Mouse (Mus musculus): ENCODE data around the gene Atp5f1.
"Not testable (repeated sequence)": the region's sequence is repeated elsewhere in the genome, so short reads cannot be mapped to it uniquely, and the experiment has no call there.

Gene Atp5f1

DNA sequence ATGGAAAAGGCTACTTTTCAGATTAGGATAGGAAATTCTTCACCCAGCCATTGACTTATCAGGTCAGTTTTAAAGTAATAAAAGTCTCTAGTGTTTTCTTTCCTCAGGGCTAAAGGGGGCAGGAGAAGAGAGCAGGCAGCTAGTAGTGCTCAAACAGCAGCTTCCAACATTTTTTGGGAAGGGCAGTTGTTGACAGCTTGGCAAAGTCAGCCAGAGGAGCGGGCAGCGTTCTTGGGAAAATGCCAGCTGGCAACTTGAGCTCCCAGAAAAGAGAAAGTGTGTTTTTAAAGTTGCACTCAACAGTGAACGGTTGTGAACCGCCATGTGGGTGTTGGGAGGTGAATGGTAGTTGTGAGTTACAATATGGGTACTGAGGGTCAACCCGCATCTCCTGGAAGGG, 24.9 kb downstream of the Atp5f1 start:
- in situ Hi-C loops (cut with MboI; ENCODE audit: low pct_unique_long_range_greater_than_20kb in 1 of 2, low sequenced_read_pairs in 2 of 2, unreplicated experiment in 1 of 2), result no loop called here

DNA sequence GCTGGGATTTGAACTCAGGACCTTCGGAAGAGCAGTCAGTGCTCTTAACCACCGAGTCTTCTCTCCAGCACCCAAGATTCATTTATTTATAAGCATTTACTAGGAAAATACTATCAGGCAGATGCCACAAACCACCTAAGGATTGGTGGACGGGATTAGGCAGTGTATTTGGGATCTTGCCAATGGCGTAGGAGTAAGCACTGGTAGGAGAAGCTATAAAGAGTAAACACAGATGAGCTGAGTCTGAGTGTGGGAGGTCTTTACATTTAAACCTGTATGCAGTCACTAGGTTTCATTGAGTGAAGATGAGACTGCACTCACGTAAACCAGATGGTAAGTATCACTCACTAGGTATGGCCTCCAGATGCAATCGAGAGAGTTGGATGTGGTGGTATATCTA, 26.0 kb downstream of the Atp5f1 start:
- in situ Hi-C loops (cut with MboI; ENCODE audit: low pct_unique_long_range_greater_than_20kb in 1 of 2, low sequenced_read_pairs in 2 of 2, unreplicated experiment in 1 of 2), result no loop called here

DNA sequence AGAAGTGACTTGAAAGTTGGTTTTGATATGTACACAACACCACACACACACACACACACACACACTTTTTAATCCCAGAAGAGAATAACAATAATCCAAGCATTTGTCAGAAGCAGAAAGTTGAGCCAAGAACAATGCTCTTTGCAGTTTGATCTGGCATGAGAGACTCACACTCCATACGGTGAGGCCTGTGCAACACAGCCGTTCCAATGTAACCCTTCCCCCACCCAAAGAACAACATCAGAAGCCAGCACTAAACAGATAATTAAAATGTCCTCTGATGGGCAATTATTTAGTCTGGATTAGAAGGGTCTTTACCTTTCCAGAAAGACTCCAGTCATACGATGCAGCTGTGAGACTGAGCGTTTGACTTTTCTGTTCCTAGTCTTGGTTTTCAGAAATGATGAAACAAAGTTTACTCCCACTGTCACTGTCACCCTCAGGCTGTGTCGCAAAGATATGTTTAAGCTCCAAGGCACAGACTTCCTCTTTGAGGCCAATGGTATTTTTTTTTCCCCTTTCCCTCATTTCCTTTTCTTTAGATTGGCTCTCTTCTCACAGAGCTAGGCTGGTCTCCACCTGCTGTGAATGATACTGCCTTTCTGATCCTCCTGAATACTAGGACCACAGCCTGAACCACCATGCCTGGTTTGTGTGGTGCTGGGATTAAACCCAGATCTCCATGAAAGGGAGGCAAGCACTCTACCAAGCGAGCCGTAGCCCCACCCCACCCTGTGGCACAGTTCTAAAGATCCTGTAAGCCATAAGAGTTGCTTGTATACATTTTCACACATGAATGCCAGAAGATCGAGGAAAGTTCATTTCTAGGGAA, 27.4 kb downstream of the Atp5f1 start, which contains the start of gene I830077J02Rik:
TSS of gene I830077J02Rik (minus strand) at position 425 of the 832 bp plus-strand sequence.
- in situ Hi-C loops (cut with MboI; ENCODE audit: low pct_unique_long_range_greater_than_20kb in 1 of 2, low sequenced_read_pairs in 2 of 2, unreplicated experiment in 1 of 2), result no loop called here

DNA sequence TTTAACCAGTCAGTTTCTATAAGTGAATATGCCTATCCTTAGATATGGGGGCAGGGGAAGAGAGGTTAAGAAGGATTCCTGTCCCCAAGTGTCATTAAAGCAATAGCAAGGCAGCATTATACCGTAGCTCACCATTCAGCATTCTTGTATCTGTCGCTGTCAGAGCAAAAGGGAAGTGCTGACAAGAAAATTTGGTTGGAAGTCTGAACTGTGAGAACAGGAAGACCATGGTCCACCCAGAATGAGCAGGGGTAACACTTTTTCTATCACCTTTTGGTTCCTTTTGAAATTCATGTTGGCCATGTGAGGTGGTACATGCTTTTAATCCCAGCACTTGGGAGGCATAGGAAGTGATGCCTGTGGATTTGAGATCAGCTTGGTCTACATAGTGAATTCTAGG, 28.8 kb downstream of the Atp5f1 start:
- in situ Hi-C loops (cut with MboI; ENCODE audit: low pct_unique_long_range_greater_than_20kb in 1 of 2, low sequenced_read_pairs in 2 of 2, unreplicated experiment in 1 of 2), result no loop called here

DNA sequence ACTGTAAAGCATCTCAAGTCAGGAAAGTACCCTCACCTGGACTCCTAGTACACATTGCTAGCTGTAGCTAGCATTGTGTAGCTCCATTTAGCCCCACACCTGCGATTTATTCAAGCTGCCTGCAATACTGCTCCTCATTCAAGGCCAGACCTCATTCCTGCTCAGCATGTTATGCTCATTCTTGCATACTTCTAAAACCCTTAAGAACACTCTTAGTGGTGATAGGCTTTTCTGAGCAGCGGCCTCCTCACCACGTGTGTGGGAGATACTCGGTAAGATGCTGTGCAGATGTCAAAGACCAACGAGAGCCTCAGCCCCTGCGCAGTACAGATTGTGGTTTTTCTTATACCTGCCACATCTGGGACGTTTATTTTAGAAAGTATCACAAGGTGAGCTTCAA, 30.1 kb downstream of the Atp5f1 start:
- in situ Hi-C loops (cut with MboI; ENCODE audit: low pct_unique_long_range_greater_than_20kb in 1 of 2, low sequenced_read_pairs in 2 of 2, unreplicated experiment in 1 of 2), result no loop called here

DNA sequence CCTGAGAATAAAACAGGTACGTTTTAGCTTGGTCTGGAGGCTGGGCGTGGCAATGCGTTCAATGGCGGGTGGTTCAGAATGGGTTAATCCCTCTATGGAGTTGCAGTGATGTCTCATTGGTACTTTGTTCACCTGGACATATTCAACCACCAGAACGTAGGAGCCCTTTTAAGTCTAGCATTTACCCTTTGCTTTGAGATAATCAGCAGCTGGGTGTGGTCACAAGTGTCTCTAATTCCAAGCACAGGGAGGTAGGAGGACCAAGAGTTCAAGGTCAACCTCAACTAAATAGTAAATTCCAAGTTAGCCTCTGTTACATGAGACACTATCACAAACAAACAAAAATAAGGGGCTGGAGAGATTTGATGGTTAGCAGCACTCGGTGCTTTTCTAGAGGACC, 31.1 kb downstream of the Atp5f1 start:
- in situ Hi-C loops (cut with MboI; ENCODE audit: low pct_unique_long_range_greater_than_20kb in 1 of 2, low sequenced_read_pairs in 2 of 2, unreplicated experiment in 1 of 2), result no loop called here

DNA sequence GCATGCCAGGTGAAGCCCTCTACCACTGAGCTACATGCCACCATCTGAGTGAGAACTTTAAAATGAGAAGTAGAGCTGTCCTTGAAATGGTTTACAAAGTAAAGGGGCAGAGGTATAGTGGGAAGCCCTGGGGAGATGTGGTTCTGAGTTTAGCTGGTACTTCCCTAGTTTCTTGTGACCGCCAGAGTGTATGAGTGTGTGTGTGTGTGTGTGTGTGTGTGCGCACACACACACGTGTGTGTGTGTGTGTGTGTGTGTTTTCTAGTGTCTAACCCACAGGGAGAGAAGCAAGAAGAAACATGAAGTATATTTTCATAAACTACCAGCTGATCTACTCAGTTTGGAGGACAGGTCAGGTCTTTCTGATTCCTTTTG, 31.7 kb downstream of the Atp5f1 start:
- in situ Hi-C loops (cut with MboI; ENCODE audit: low pct_unique_long_range_greater_than_20kb in 1 of 2, low sequenced_read_pairs in 2 of 2, unreplicated experiment in 1 of 2), result no loop called here

DNA sequence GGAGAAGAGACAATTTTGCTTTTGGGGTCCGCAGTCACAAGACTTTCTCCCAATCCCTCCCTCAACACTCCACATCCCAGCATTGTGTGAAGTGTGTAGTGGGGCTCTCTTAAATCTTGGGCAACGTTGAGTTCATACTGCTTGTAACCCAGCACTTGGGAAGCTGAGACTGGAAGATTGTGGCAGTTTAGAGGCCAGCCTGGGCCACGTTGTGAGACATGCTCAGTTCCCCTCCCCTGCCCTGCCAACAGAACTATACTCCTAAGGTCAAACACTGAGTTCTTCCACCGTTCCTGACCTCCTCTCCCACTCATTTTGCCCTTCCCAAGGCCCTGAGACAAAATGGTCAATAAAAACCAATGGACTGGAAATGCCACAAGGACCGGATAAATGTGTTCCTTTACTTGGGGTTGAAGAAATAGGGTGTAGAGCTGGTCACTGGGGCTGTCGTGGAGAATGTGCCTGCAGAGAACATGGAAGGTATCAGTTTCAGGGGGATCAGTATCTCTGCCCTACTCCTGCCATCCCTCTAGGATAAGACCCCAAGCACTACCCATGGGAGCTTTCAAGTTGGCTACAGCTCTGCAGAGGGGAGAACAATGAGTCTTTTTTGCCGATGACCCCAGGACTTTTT, 32.2 kb downstream of the Atp5f1 start:
- in situ Hi-C loops (cut with MboI; ENCODE audit: low pct_unique_long_range_greater_than_20kb in 1 of 2, low sequenced_read_pairs in 2 of 2, unreplicated experiment in 1 of 2), result no loop called here

DNA sequence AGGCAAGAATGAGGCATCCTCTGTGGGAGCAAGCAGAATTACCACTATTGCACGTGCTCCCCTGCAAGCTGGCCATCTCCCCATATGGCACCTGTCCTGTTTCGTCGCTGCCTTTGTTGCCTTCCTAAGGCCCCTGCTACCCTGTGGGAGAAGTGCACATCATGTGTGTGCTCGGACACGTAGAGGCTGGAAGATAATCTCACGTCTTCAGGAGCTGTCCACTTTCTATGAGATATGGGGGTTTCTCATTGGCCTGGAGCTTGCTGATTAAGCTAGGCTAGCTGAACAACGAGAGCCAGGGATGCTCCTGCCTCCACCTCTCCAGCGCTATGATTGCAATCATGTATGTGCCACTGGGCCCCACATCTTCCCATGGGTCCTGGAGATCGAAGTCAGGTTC, 35.3 kb downstream of the Atp5f1 start:
- in situ Hi-C loops (cut with MboI; ENCODE audit: low pct_unique_long_range_greater_than_20kb in 1 of 2, low sequenced_read_pairs in 2 of 2, unreplicated experiment in 1 of 2), result no loop called here

DNA sequence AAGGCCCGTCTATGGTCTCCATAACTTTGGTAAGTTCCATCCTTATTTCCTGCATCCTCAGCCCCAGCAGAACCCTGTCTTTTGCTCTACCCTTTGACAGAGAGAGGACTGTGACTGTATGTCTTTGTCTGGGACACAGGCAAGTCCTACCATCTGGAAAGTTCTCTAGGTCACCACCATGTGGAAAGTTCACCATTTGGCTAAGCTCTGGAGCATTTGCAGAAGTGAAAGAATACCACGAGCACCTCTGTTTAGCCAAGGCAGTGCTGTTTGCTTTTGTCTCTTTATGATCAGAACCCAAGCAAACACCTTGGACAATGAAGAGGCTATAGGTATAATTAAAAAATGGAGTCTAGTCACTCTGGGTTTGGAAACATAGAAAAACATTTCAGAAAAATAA, 37.9 kb downstream of the Atp5f1 start:
- in situ Hi-C loops (cut with MboI; ENCODE audit: low pct_unique_long_range_greater_than_20kb in 1 of 2, low sequenced_read_pairs in 2 of 2, unreplicated experiment in 1 of 2), result no loop called here

DNA sequence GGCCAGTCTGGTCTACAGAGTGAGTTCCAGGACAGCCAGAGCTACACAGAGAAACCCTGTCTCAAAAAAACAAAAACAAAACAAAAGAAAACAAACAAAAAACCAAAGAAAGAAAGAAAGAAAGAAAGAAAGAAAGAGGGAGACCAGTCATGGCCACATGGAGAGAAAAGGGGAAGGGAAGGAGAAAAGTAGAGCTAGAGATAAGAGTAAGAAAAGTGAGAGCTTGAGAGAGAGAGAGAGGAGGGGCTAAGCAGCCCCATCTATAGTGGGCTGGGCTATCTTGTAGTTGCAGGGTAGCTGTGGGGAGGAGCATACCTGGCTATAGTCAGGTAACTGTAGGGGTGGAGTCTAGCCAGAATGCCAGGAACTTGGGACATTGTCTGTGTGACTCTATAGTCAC, 39.2 kb downstream of the Atp5f1 start:
- in situ Hi-C loops (cut with MboI; ENCODE audit: low pct_unique_long_range_greater_than_20kb in 1 of 2, low sequenced_read_pairs in 2 of 2, unreplicated experiment in 1 of 2), result not testable (repeated sequence)

DNA sequence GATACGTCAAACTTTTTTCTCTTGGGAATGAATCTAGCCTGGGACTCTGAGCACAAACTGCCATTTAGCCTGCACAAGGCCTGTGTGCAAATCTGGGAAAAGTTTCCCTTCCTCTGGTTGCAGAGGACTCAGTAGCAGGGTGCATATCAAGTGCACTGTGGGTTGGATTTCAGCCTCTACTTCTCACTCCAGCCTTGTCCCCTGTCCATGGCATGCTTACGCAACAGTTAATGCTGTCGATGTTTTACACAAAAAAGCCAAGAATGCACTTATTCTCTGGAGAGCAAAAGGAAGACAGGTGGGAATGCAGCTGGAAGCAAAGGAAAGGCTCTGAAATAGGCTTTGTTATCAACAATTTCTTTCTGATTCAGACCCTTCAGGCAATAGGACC, 41.5 kb downstream of the Atp5f1 start:
- in situ Hi-C loops (cut with MboI; ENCODE audit: low pct_unique_long_range_greater_than_20kb in 1 of 2, low sequenced_read_pairs in 2 of 2, unreplicated experiment in 1 of 2), result no loop called here

DNA sequence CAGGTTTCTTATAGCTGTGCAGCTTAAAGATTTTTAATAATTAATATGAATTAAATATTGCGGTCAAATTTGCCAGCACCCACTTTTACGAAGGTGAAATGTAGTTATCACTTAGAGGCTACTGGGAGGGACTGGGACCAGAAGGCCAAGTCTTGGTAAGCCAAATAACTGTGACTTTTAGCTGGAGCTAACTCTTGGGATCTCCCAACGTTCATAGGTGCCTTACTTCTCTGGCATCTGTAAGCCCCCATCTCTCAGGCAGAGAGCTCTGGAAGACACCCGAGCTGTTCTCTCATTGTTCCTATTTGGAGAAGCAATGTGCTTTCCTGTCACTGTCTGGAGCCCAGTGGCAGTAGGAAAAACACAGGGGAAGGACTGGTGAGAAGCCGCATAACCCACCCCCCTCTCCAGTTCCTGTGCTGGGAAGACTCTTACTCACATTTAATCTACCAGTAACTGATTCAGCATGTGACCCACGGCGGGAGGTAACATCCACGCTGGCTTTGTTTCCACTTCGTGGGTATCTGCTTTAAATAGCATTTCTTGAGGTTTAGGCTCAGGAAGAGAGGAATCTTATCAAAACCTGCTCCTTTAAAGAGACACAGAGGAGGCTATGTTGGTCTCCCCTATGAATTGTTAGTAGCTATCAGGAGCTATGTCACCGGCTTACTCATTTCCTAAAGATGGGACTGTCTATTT, 42.1 kb downstream of the Atp5f1 start:
- in situ Hi-C loops (cut with MboI; ENCODE audit: low pct_unique_long_range_greater_than_20kb in 1 of 2, low sequenced_read_pairs in 2 of 2, unreplicated experiment in 1 of 2), result no loop called here

DNA sequence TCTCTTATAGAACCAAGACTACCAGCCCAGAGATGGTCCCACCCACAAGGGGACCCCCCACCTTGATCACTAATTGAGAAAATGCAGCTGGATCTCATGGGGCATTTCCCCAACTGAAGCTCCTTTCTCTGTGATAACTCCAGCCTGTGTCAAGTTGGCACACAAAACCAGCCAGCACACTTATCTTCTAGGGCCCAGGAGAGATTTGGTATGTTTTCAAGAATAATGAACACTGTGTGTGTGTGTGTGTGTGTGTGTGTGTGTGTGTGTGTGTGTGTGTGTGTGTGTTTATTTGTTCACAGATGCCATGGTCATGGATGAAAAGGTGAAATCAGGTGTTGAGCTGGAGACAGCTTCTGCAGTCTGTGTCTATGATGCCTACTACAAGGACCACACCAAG, 43.4 kb downstream of the Atp5f1 start:
- in situ Hi-C loops (cut with MboI; ENCODE audit: low pct_unique_long_range_greater_than_20kb in 1 of 2, low sequenced_read_pairs in 2 of 2, unreplicated experiment in 1 of 2), result not testable (repeated sequence)

DNA sequence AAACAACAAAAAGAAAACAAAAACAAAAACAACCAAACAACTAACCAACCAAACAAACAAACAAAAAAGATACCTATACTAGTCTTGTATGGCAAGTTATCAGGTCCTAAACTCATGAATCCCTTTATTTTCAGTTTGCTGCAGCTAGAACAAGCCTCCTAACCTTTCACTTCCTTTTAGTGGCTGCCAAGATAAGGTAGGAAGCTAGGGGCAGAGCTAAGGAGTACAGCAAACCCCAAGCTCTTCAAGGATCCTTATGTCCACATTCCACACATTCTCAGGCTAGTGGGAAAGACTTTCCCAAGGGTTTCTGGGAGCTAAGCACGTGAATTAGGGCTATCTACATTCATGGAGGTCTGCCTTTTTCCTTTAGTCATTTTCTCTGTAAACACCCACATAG, 44.6 kb downstream of the Atp5f1 start:
- in situ Hi-C loops (cut with MboI; ENCODE audit: low pct_unique_long_range_greater_than_20kb in 1 of 2, low sequenced_read_pairs in 2 of 2, unreplicated experiment in 1 of 2), result no loop called here

DNA sequence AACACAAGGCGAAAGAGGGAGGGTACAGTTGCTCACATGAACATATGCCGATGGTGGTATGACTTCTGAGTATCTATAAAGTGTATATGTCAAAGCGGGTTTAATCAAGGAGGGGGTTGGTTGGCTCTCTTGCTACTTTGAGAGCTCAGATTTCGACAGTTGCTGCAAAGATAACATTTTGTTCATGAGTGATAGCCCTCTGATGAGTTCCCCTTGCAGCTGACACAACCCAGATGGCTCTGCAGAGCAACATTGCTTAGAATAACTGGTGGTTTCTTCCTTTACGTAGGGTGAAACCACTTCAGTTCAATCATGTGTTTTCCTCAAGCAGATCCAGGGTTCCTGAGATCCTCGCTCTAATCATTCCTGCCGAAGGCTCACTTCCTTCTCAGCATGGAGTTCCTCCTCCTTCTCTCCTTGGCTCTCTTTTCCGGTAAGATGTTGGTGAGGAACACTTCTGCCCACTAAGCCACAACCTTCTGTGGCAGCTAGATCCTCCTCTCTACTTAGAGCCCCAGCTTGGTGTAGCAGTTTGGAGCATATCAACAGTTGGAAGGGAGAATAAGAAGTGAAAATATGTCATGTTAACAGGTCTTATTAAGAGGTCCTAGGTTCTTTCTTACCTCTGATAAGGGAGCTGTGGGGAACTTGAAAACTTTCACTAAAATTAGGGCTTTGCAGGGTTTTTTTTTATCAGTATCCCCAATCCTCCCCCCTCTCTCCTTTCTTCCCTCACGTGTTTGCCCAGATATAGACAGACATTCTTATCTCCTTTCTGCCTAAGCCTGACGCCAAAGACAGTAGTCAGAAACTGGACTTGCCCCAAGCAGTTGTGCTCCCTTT, 45.8 kb downstream of the Atp5f1 start:
- in situ Hi-C loops (cut with MboI; ENCODE audit: low pct_unique_long_range_greater_than_20kb in 1 of 2, low sequenced_read_pairs in 2 of 2, unreplicated experiment in 1 of 2), result no loop called here

DNA sequence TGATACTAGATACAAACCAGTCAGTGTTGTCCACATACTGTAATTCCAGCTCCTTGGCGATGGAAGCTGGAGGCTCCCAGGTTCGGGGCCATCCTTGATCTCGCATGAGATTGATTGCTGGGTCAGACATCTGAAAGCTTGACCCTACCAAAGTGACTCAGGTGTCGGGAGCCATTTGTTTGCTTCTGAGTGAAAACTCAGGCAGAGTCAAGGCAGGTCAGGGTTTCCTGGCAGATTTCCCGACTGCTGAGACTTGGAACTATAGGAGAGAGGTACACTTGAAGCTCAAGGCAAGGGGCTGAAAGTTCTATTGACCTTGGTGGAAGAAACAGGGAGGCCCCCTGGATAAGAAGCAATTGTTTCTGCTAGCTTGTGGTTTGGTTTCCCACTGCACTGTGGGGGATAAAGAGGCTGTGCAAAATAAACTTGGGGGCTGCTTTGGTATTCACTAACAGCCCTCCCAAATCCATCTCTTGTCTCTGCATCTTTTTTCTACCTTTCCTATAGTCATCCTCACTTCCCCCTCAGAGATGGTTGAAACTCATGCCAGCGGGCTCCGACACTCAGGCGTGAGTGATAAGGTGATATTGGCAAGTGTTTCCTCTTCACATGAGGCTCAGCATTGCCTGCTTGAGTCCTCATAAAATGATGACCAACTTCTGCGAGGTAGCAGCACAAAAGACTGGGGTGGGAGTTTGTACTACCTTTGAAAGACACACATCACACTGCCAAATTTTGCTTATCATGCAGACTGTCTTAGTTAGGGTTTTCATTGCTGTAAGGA, 47.6 kb downstream of the Atp5f1 start:
- in situ Hi-C loops (cut with MboI; ENCODE audit: low pct_unique_long_range_greater_than_20kb in 1 of 2, low sequenced_read_pairs in 2 of 2, unreplicated experiment in 1 of 2), result no loop called here

DNA sequence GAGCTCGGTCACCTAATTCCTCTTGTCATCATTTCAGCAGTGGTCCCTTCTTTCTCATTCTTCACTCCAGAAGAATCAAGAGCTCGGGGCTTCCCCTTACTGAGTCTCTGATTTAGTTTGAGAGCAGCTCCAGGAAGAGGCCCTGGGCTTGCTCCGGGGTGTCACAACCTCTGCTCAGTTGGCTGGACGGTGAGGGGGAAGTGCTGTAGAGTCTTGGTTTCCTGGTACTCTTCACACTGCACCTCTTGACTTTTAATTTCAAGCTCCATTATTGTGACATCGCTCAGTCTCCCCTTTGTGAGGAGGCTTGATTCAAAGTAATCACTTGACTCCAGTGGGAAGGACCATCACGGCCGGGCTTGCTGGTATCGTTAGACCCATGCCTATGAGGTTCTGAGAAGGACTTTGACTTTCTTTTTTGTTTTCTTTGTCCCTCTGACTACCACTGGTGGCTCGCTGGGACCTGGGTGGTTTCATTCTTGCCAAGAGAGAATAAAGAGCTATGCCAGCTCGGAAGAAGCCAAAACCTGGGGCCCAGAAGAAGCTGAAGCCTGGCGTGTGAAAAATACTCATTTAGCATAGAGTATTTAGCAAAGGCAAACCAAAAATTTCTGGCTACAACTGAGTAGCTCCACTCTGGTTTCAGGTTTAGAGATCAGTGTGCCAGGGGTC, 49.2 kb downstream of the Atp5f1 start:
- in situ Hi-C loops (cut with MboI; ENCODE audit: low pct_unique_long_range_greater_than_20kb in 1 of 2, low sequenced_read_pairs in 2 of 2, unreplicated experiment in 1 of 2), result no loop called here
